Mouse (Mus musculus) E14TG2a.4 (cell line): ENCODE measurements at regions not wholly inside any gene's neighbourhood (a gene's known extent, or its start where the extent isn't known, plus 50 kb on each side); places are given as distances from the start of the nearest gene placed in this dataset.
A peak's percentile ranks its signal among the peaks of the same experiment; 100 is the strongest.

ENCODE experiments used
- H3K27me3 ChIP-seq: 2 replicates; pipeline ENCODE4 v1.6.1; 2014; ENCODE audit warnings: low read length, control low read depth; ENCODE audit not compliant: insufficient read depth
- H3K36me3 ChIP-seq: 2 replicates; pipeline ENCODE4 v1.6.1; 2014; ENCODE audit warnings: low read length, control low read depth; ENCODE audit not compliant: insufficient read depth
- H3K4me1 ChIP-seq: replicated peaks from 2 replicates; pipeline ENCODE4 v1.6.1; 2014; ENCODE audit warnings: low read depth, low read length, control low read depth
- H3K4me3 ChIP-seq: replicated peaks from 2 replicates; pipeline ENCODE4 v1.5.1; 2014; ENCODE audit warnings: mild to moderate bottlenecking, low read length
- H3K9me3 ChIP-seq: 2 replicates; pipeline ENCODE4 v1.6.1; 2014; ENCODE audit warnings: low read length, control low read depth
- CTCF ChIP-seq: conservative IDR thresholded peaks from 2 replicates; pipeline ENCODE4 v1.5.1; 2014; ENCODE audit warnings: low read length
- NANOG ChIP-seq: IDR thresholded peaks from 2 replicates; pipeline ENCODE4 v1.6.1; 2014; ENCODE audit warnings: borderline replicate concordance, low read length, mixed read lengths
- POU5F1 ChIP-seq: IDR thresholded peaks from 2 replicates; pipeline ENCODE4 v1.6.1; 2014; ENCODE audit warnings: low read length, borderline replicate concordance

- Histone ChIP-seq H3K27me3 (no peaks in the 10 kb centered on the region), H3K9me3 (no peaks in the 10 kb centered on the region), H3K36me3 (no peaks in the 10 kb centered on the region), H3K4me1 (peaks cover 59% of the 10 kb centered on the region), H3K4me3 (no peak overlapping the region)
- no peak for TF ChIP-seq POU5F1
- TF ChIP-seq CTCF = no peak
- TF ChIP-seq NANOG = no peak
Measured at GRCm38 (mm10) chr13:97524847-97525434, 235.5 kb downstream of the Gm10260 start.

DNA sequence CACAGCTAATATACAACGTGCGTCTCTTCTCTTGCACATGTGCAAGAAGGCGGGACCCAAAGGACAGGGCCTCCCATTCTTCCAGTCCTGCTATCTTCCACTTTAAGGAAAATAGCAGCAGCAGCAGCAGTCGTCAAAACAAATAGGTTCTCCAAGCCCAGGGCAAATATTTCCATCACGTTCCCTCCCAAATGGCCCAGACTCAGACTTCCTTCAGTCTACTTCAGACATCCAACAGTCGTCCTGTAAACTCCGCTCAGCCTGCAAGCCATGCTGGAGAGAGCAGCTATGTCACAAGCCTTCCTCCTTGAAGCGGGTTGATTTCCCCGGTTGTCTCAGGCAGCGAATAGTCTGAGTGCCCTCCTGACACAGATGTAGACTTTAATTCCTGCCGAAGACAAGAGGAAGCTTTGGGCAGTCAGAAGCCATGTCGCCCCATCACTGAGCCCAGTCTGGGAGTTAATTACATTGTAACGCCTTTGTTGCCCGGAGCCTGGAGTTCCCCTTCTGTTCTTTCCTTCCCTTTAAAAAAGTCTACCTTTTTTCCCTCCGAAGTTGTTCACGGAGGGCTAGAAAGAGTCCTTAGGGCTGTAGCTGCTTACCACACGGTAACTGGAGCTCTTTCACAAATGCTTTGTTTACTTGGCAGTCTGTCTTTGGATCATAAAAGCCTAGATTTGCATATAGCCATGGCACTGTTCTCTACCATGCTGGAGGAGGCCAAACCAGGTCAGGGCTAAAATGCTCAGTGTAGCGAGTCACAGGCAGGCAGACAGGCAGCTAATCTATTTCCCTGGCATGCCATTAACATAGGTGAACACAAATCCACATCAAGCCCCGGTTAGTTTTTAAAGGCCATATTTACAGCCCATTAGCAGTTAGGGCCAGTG is 236.7 kb downstream of the Gm10260 start:
- Histone ChIP-seq H3K4me1 (peaks cover 56% of the 10 kb centered on the region), H3K4me3 (peak overlapping the region; percentile 46), H3K36me3 (no peaks in the 10 kb centered on the region), H3K27me3 (no peaks in the 10 kb centered on the region), H3K9me3 (no peaks in the 10 kb centered on the region)
- TF ChIP-seq NANOG (no peak), CTCF (no peak), POU5F1 (no peak)

GRCm38 (mm10) chr13:97520988-97521547 is 239.4 kb downstream of the Gm10260 start:
- H3K4me3 ChIP-seq = no peak overlapping the region
- no peaks in the 10 kb centered on the region for H3K36me3 ChIP-seq
- no peaks in the 10 kb centered on the region for H3K27me3 ChIP-seq
- no peaks in the 10 kb centered on the region for H3K9me3 ChIP-seq
- H3K4me1 ChIP-seq = peaks cover 48% of the 10 kb centered on the region
- no peak for TF ChIP-seq POU5F1
- TF ChIP-seq NANOG = no peak
- peak; percentile 38 for TF ChIP-seq CTCF

GRCm38 (mm10) chr13:97516731-97517130 is 243.7 kb downstream of the Gm10260 start:
- peaks cover 26% of the 10 kb centered on the region for H3K4me1 ChIP-seq
- peaks cover 34% of the 10 kb centered on the region for H3K36me3 ChIP-seq
- H3K9me3 ChIP-seq = no peaks in the 10 kb centered on the region
- TF ChIP-seq POU5F1 = no peak
- no peak for TF ChIP-seq NANOG
- no peak for TF ChIP-seq CTCF
- no peaks in the 10 kb centered on the region for H3K27me3 ChIP-seq
- no peak overlapping the region for H3K4me3 ChIP-seq

GRCm38 (mm10) chr13:97514421-97515066 is 245.9 kb downstream of the Gm10260 start:
- Histone ChIP-seq H3K4me1 (peaks cover 18% of the 10 kb centered on the region), H3K27me3 (no peaks in the 10 kb centered on the region), H3K36me3 (peaks cover 56% of the 10 kb centered on the region), H3K4me3 (no peak overlapping the region), H3K9me3 (no peaks in the 10 kb centered on the region)
- TF ChIP-seq NANOG (no peak), POU5F1 (no peak), CTCF (no peak)

GRCm38 (mm10) chr13:97512521-97512920 is 247.9 kb downstream of the Gm10260 start:
- Histone ChIP-seq H3K9me3 (no peaks in the 10 kb centered on the region), H3K4me1 (peaks cover 18% of the 10 kb centered on the region), H3K36me3 (peaks cover 76% of the 10 kb centered on the region), H3K27me3 (no peaks in the 10 kb centered on the region), H3K4me3 (no peak overlapping the region)
- TF ChIP-seq NANOG (no peak), CTCF (no peak), POU5F1 (no peak)

DNA sequence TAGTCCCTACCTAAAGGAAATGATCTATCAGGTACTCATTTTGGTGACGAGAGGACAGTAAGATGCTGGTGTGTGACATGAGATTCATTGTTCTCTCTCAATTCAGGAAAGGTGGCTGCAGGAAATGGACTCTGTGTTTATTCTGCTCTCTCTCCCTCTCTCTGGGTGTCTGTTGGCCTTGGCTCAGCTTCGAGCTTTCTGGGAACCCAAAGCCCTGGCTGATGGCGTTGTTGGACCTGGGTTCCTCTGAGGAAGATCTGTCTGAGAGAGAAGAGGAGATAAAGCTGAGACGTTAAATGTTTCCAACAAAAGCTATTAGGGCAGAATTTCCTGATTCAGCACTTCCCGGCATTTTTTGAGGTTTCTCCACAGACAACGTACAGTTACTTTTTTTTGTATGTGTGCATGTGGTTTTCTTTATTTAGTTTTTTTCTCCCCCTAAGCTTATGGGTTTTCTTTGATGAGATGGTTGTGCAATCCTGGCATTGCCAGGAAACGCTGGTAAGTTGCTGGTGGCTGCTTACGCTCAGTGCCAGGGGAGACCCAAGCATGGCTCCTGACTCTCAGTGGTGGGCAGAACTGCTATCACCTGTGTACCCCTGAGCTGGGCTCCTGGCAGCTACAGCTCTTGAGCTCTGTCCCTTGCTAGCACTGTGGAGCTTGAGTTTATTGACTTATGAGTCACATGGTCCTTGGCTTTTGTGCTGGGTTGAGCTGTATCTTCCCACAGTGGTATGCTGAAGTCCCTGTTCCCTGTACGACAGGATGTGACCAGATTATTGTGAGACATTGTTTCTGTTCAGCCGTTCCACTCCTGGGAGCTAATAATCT is 249.8 kb downstream of the Gm10260 start:
- Histone ChIP-seq H3K4me1 (peaks cover 33% of the 10 kb centered on the region), H3K4me3 (no peak overlapping the region), H3K27me3 (no peaks in the 10 kb centered on the region), H3K9me3 (no peaks in the 10 kb centered on the region), H3K36me3 (peaks cover 92% of the 10 kb centered on the region)
- TF ChIP-seq POU5F1 = no peak
- no peak for TF ChIP-seq CTCF
- TF ChIP-seq NANOG = no peak

DNA sequence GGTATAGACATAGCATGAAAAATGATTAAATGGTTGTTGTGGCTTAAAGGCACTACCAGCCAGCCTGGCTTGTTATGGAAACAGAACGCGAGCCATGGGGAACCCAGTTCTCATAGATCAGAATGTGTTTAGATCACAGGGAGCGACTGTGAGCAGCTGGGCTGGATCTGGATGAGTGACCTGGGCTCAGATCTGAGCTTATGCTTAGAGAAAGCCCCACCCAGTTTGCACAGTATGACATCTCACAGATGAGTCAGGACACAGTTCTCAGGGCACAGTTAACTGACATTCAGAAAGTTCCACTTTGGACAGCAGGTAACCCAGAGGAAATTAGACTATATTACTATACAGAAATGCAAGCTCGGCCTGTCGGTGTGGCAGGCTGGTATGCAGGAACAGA is 255.5 kb downstream of the Gm10260 start:
- Histone ChIP-seq H3K4me1 (peaks cover 71% of the 10 kb centered on the region), H3K9me3 (no peaks in the 10 kb centered on the region), H3K27me3 (no peaks in the 10 kb centered on the region), H3K36me3 (peaks cover 99% of the 10 kb centered on the region), H3K4me3 (no peak overlapping the region)
- TF ChIP-seq NANOG (no peak), POU5F1 (no peak), CTCF (no peak)
